Mouse (Mus musculus) megakaryocyte-erythroid progenitor cell, adult 5-6 weeks (primary cell): Measurements from ENCODE around the gene Lonrf2. TPM values are rescaled to one million over a fixed set of nuclear protein-coding genes. Genes with fewer than 3 reads are reported as not detected.
A peak's percentile ranks its signal among the peaks of the same experiment; 100 is the strongest.

Experiments
- ATAC-seq: replicated peaks from 2 replicates; pipeline ENCODE4 v1.8.0; 2016; ENCODE audit warnings: mild to moderate bottlenecking, inconsistent platforms; ENCODE audit not compliant: severe bottlenecking, poor library complexity, low FRiP score, low TSS enrichment
- total RNA-seq, 2 experiments: library from RNA; stranded (forward) in 1 of 2; stranded (reverse) in 1 of 2; fragments of 200-1000, 215-1000 nt in 1 of 2; fragments of >200 nt in 1 of 2; fragmentation: Nextera tagmentation in 1 of 2; gene quantifications; 2 replicates each; pipeline ENCODE4 v1.2.3; 2014 to 2017

Gene Lonrf2
- total RNA-seq, 2 experiments from 2014 or later: 1.8 to 2.3 TPM

DNA sequence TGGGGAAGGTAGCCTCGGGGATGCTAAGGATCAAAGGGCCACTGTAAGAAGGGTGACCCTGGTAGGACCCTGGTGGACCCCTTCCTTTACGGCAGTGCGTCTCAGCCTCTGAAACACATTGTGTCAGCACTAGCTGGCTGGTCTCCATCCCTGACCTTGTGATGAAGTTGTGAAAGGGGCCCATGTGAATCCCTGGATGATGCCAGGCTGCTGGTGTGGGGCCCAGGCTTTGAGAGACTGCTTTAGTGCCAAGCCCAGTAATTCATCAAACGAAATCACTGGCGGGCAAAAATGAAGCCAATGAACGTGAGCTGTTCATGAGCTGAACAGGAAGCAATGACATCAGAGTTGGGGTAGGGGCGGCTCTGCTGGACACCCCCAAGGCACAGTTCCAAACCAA is 50.2 kb downstream of the Lonrf2 start:
- ATAC-seq: no peak

DNA sequence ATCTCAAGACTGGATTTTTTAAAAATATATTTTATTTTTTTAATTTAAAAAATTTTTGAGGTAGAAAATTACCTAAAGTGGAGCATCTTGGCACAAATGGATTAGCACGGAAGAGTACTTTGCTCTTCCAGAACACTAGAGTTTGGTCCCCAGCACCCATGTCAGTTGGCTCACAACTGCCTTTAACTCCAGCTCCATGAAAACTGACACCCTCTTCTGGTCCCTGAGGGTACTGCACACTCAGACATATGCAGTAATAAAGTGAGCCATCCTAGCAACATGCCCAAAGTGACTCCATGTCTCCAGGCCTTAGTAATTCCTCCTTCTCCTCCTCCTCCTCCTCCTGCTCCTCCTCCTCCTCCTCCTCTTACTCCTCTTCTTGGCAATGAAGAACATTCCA is 58.2 kb downstream of the Lonrf2 start:
- no peak for ATAC-seq

DNA sequence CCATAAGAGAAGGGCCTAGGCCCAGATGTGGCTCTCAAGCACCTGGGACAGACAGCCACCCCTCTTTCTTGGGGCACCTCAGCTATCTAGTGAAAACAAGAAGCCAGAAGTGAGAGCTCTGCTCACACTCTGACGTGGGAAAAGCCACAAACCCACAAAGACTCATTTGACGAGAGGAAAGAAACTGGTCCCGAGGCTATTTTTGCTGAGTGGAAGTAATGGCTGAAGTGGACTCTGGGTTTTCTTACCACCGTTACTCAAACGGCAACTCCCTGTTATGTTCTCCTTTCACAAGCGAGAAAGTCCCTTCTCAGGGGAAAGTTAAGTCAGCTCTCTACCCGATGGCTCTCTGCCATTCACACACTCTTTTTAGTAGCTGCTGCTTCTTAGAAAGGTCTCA is 59.0 kb downstream of the Lonrf2 start:
- ATAC-seq: peak; percentile 48; the same call in 1 of the 2 replicates

DNA sequence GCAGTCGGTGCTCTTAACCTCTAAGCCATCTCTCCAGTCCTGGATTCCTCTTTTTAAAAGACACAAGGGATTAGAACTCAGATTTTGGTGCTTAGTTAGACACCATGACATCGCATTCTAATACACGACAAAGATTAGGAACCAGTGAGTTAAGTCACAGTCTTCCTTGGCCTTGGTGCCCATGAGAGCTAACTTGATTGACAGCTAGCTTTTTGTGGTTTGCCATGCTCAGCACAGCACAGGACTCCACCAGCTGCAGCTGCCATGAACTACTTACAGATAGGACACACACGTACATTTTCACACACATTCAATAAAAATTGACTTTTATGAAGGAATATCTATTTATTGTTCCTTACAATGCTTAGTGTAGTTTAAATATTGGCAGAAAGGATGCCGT is 60.8 kb downstream of the Lonrf2 start:
- ATAC-seq: peak; percentile 54; the same call in 1 of the 2 replicates

DNA sequence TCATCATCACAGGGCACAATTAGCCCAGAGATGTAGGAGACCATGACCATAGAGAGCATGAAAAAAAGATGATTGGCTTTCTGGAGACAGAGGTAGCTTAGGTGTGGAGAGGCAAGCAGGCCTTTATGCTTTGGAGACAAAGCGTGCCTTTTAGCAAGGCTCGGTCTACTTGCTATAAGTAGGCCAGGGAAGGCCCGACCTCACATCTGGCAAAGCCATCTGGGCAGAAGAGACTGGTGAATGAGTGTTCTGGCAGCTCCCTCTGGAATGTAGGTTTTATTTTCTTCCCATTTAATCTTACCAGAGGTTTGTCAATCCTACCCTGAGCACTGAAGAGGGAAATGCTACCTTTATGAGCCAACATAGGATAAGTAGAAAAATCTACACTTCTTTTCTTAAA is 65.8 kb downstream of the Lonrf2 start:
- ATAC-seq: no peak

DNA sequence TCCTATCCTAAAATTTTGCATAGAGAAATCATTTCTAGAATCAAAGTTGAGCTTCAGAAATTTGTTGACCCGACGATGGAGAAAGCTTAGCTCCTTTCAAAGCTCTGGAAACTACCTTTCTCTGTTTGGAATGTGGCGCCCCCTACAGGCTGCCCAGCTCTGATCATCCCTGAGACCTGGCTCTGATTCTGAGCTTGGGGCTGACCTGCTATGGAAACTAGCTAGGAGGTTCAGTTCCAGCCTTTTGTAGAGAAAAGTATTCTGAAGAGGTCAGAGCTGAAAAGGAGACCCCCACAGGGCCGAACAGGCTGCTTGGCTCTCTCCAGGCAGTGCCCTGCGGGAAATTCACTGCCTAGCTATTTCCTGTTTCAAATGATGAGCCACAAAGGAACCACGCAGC is 66.6 kb downstream of the Lonrf2 start:
- ATAC-seq: no peak

DNA sequence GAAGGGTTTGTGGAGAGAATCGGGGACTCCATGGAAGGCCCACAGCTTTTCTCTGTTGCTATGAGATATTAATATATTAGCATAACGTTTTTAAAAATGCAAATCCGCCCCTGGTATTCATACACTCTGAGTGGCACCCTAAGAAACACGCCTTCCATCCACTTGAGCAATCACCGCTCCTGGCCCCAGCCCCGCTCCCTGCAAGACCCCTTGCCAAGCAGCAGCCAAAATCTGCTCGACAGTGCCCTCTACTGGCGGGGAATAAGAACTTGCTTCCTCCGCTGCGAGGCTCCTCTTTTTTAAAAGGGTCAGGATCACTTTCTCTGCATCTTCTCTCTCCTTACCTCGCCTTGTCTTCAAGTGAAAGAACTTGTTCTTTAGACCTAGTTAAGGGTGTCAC is 68.7 kb downstream of the Lonrf2 start:
- peak; percentile 48 for ATAC-seq

DNA sequence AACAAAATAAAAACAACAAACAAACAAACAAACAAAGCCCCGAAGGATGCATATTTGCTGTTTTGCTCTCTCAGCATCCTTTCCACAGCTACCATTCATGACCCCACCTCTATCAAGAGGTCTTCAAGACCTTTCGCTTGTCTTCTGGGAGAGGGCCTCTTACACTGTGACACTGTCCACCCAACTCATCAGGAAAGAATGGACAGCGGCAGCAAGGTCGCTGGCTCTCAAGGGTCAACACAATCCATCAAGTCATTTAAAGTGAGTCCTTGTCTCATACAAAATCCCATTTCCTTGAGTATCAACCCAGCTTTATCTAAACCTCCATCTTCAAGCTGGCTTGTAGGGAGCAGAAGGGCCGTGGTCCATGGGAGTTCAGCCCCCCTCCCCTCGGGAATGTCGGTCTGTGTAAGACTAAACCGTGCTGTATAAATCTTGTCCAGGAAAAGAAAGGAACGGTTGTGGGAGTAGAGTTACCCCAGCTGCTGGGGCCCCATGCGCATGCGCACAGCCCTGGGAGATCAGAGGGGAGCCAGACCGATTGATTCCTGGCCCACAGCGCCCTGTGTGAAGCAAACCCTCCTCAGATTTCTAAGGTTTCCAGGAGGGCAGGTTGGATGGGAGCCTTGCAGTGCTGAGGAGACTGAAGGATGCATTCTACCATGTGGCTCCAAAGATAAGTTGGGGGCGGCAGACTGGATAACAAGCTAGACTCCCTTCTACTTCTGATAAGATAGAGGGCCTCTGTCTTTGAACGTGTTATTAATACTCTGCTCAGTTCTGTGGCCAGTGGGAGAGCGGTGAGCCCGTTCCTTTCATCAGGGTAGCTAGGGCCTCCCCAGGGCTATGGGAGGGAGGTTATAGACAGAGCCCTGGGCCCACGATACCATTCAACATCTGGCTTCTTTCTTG is 69.6 kb downstream of the Lonrf2 start:
- ATAC-seq: peak; percentile 95

DNA sequence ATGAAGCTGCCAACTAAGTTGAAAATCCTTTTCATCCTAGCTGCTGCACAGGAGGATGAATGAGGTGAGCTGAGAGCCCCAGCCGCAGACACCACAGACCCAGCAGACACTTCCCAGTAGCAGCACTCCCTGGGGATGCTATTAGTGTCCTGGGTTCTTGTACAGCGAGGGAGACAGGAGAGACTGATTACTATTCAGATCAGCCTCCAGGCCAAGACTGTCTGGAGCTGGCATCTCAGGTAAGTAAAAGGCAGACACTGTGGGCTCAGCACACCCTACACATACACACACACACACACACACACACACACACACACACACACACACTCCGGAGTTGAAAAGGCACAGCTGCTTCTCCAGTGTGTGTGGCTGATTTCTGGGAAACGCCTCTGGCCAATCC is 70.3 kb downstream of the Lonrf2 start:
- ATAC-seq: no peak

DNA sequence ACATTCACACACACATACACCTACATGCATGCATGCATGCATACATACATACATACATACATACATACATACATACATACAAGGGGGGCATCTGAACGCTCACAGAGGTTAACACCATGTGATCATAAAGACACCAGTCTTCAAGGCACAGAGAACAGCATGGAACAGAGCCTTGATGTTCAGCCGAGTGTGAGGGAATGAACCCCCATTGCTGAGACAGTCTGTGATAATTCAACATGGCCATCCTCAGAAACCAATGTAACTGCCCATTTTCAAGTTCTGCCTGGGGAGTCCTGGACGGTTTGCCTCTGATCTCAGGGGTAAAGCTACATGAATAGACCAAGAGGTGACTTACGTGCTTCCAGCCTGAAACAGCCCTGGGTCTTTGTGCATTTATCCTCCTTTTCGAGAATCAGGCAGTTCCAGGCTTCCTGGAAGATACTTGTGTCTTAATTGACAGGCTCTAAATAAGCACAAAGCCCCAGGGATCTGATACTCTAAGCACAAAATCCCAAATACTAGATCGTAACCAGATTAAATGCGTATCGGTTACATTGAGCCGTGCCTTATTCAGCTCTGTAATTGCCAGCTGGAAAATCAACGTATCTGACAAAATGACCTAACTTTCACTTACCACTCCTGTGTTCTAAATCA is 72.4 kb downstream of the Lonrf2 start:
- no peak for ATAC-seq

DNA sequence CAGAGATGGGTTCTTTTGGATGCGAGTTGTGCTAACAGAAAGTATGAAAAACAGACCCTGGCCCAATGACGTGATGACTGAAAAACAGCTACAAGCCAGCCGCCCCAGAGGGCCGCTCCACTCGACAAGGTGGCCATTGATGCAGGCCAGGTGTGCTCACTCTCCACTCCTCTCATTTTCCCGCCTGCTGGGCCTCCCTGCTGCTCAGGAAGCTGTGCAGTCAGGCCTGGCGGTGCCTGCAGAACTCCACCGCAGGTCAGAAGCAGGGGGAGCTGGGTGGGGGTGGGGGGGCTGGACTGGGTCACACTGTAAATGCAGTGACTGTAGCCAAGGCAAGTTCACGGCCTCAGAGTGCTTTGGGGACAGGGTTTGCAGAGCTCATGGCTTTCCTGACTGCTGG is 76.1 kb downstream of the Lonrf2 start:
- no peak for ATAC-seq

DNA sequence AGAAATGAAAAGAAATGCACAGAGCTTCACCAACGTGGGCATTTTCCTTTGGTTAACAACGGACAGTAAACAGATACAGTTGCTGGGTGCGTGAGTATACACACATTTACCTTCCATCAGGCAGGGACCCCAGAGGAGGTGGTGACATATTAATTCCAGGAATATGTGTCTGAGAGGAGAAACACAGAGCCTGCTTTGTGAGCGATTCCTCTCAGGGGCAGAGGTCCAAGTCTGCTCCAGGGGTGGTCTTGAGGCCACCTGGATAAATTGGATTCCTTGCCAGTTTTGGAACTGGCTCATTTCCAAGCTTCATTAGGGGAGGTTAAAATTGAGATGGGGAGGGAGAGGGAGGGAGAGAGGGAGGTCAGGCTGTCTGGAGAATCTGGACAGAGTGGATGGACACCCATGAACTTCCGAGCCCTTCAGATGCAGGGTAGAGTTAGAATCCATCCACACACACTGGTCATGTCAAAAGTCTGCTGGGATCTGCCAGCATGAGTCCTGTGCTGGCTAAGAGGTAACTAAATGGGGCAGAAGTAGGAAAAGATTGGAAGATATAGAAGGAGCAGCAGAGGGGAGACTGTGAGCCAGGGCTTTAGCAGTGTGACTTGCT is 78.6 kb downstream of the Lonrf2 start:
- ATAC-seq: no peak

DNA sequence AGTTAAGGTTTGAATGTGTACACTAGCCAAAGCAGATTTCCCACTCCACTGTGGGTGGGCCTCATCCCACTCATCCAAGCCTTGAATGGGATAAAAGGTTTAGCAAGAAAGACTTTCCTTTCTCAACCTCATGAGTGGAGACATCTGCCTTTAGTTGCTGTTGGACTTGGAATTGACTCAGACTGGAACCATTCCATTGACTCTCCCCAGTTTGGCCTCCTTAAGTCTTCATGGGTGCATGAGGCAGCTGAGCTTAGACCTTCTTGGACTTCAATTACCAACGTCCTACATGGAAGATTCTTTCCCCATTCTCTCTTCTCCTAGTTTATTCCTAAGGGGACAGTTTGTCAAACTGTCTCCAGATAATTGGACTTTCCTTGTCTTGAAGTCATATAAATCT is 92.6 kb downstream of the Lonrf2 start:
- no peak for ATAC-seq

Other genes with a start within 250 kb of the Lonrf2 start
- 34.5 and 39.3 TPM in 2 replicates for gene Aff3, start 171.8 kb downstream of the Lonrf2 start, total RNA-seq (2014; fragmentation: Nextera tagmentation)
- gene Aff3, start 171.8 kb downstream of the Lonrf2 start, total RNA-seq (2017): 14.2 and 65.8 TPM in 2 replicates
- 10.0 and 12.8 TPM in 2 replicates for gene Chst10, start 61.5 kb upstream of the Lonrf2 start, total RNA-seq (2014; fragmentation: Nextera tagmentation)
- 1.2 and 1.4 TPM in 2 replicates for gene Chst10, start 61.5 kb upstream of the Lonrf2 start, total RNA-seq (2017)
- not detected in 2 replicates for gene Nms, start 102.4 kb upstream of the Lonrf2 start, total RNA-seq (2014; fragmentation: Nextera tagmentation)
- not detected in 2 replicates for gene Nms, start 102.4 kb upstream of the Lonrf2 start, total RNA-seq (2017)
- gene Pdcl3, start 148.9 kb upstream of the Lonrf2 start, total RNA-seq (2014; fragmentation: Nextera tagmentation): 38.1 and 43.7 TPM in 2 replicates
- gene Pdcl3, start 148.9 kb upstream of the Lonrf2 start, total RNA-seq (2017): 36.6 and 60.5 TPM in 2 replicates